Mouse (Mus musculus) liver, postnatal 0 days (tissue): ENCODE data around the gene Slc29a1. TPM values are rescaled to one million over a fixed set of nuclear protein-coding genes. Genes with fewer than 3 reads are reported as not detected.

ENCODE experiments used
- ATAC-seq: fragments of 200-750 bp; cut with Nextera tagmentation; 2 replicates; pipeline ENCODE4 v1.8.0; 2017; ENCODE audit warnings: mild to moderate bottlenecking, moderate library complexity
- DNase-seq: peaks from one replicate; pipeline ENCODE4 v3.0.0-alpha.2; 2016
- H3K27ac ChIP-seq: fragments of 300-500 bp; sonication (generic); 2 replicates; pipeline ENCODE4 v1.5.1; 2014; ENCODE audit warnings: antibody characterized with exemption, moderate library complexity, mild to moderate bottlenecking, low read depth
- H3K27me3 ChIP-seq: fragments of 300-500 bp; sonication (generic); 2 replicates; pipeline ENCODE4 v1.6.1; 2014; ENCODE audit warnings: low read length, control low read depth, mixed read lengths; ENCODE audit not compliant: insufficient read depth
- H3K36me3 ChIP-seq: fragments of 300-500 bp; sonication (generic); replicated peaks from 2 replicates; pipeline ENCODE4 v1.6.1; 2014; ENCODE audit warnings: mild to moderate bottlenecking, control low read depth, low read length, moderate library complexity, mixed read lengths; ENCODE audit not compliant: insufficient read depth
- H3K4me1 ChIP-seq: fragments of 300-500 bp; sonication (generic); 2 replicates; pipeline ENCODE4 v1.6.1; 2014; ENCODE audit warnings: antibody characterized with exemption, mild to moderate bottlenecking, control low read depth; ENCODE audit not compliant: insufficient read depth
- H3K4me2 ChIP-seq: fragments of 300-500 bp; sonication (generic); 2 replicates; pipeline ENCODE4 v1.6.1; 2014; ENCODE audit warnings: low read depth, mild to moderate bottlenecking, low read length, moderate library complexity, mixed read lengths
- H3K4me3 ChIP-seq: fragments of 300-500 bp; sonication (generic); 2 replicates; pipeline ENCODE4 v1.5.1; 2014; ENCODE audit warnings: low read depth, low read length
- H3K9ac ChIP-seq: fragments of 300-500 bp; sonication (generic); replicated peaks from 2 replicates; pipeline ENCODE4 v1.6.1; 2014; ENCODE audit warnings: mild to moderate bottlenecking, moderate library complexity
- H3K9me3 ChIP-seq: fragments of 300-500 bp; sonication (generic); 2 replicates; pipeline ENCODE4 v1.6.1; 2016; ENCODE audit warnings: mild to moderate bottlenecking, control low read depth, low read length, mixed read lengths
- CTCF ChIP-seq: sonication (generic); IDR thresholded peaks from 2 replicates; pipeline ENCODE4 v1.5.1; 2016; ENCODE audit warnings: antibody characterized with exemption, low read depth
- EP300 ChIP-seq: IDR thresholded peaks from 2 replicates; pipeline ENCODE4 v1.6.1; 2016; ENCODE audit warnings: antibody characterized with exemption, low read depth, mild to moderate bottlenecking
- WGBS: fragments of 180-500 bp; shearing (Covaris S2); extraction: QIAGEN DNeasy Blood & Tissue Kit; methylation state at CpG from one replicate; pipeline ENCODE4 v1.1.7; 2014; ENCODE audit not compliant: insufficient replicate concordance; 5-methylcytosine and 5-hydroxymethylcytosine counted together
- polyA plus RNA-seq: library from polyadenylated mRNA; unstranded; fragments of >200 nt; fragmentation: Nextera tagmentation; extraction: Ambion mirVana; gene quantifications from 2 replicates; pipeline ENCODE4 v1.2.1, GENCODE M21; 2015

Slc29a1 gene
- polyA plus RNA-seq, 1 experiment from 2014 or later = 91.6 TPM

DNA sequence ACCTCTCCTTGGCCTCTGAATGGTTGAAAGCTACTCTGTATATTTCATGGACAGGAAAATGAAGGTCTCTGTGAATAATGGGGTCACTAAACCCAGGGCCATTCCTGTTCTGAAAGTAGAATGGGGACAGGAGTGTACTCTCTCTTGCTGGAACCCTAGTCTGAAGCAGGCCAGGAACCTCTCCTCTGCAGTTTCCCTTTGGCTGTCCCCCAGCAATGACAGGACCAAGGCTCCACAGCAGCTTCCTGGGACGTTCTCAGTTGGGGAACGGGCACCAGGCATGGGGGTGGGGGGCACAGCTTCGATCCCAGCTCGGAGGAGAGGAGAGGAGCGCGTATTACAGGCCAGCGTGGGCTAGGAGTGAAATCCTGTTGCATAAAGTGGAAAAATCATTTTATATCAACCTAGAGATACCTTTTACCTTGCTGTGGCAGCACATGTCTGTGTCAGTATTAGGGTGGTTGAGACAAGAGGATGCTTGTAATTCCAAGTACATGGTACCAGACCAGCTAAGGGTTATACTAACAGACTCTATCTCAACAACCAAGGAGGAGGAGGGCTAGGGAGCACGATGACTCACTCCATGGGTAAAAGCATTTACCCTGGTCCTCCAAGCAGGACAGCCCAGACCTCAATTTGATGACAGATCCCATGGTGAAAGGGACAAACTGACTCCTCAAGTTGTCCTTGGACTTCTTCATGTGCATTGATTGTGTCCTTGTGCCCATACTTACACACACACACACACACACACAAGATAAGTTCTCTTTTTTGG lies 24.1 kb downstream of the Slc29a1 start:
- DNase-seq (no peak), ATAC-seq (no peak)
- Histone ChIP-seq H3K4me1 (peaks cover 18% of the 10 kb centered on the region), H3K9me3 (no peaks in the 10 kb centered on the region), H3K4me3 (no peak overlapping the region), H3K27me3 (no peaks in the 10 kb centered on the region), H3K4me2 (peak overlapping the region; percentile 98; the same call in 1 of the 2 replicates), H3K9ac (no peak overlapping the region; the same call in 1 of the 2 replicates), H3K27ac (peak overlapping the region; percentile 96), H3K36me3 (peaks cover 15% of the 10 kb centered on the region)
- TF ChIP-seq EP300 (no peak), CTCF (no peak)
- WGBS = 95% methylated on average over 8 of the region's 8 CpGs

DNA sequence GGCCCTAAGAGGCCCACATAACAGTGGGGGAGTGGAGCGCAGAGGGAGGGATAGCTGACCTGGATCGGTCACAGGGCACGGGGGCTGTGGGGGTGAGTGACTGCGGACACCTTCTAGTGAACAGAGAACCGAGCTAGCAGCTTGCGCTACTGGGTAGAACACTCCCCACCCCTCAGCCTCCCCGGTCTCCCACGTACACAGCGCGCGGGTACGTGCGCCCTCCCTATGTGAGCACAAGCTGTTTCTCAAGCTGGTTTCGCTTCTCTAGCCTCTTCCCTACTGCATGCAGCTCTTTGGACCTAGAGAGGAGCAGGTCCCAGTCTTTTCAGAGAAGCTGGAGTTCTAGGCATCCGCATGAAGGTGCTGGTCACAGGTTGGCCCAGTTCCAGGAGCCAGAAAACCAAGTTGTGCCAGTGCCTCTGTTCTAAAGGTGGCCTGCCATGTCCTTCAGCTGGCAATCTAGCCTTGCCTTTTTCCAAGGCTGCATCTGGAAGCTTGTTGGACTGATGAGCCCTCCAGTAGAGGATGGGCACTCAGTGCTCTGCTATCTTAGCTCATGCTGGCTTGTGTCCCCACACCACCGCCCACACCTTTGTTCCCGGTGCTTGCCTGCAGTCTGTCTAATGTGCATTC lies 25.2 kb downstream of the Slc29a1 start:
- peak overlapping the region; percentile 98 for H3K9ac ChIP-seq
- no peak for TF ChIP-seq EP300
- no peak for TF ChIP-seq CTCF
- H3K4me1 ChIP-seq = peaks cover 20% of the 10 kb centered on the region
- WGBS = 3% methylated on average over 17 of the region's 17 CpGs
- DNase-seq (peak; percentile 68), ATAC-seq (peak; percentile 32)
- H3K9me3 ChIP-seq = no peaks in the 10 kb centered on the region
- no peaks in the 10 kb centered on the region for H3K27me3 ChIP-seq
- peaks cover 25% of the 10 kb centered on the region for H3K36me3 ChIP-seq
- H3K27ac ChIP-seq = peak overlapping the region; percentile 96
- H3K4me2 ChIP-seq = peak overlapping the region; percentile 98
- H3K4me3 ChIP-seq = peak overlapping the region; percentile 100

DNA sequence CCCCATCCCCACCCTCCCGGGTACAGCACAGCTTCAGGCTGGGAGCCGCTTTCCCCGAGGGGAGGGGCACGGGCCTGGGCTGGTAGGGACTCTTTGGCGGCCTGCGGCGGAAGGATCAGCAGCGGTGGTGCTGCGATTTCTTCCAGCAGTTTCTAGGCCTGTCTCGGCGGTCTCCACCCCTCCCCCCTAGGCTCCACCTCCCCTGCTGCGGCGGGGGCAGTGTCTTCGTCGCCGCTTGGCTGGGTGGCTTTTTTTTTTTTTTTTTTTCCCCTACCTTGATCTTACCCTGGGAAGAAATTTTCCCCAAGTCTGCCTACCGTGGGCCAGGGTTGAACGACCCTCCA lies 25.7 kb downstream of the Slc29a1 start:
- H3K9ac ChIP-seq = peak overlapping the region; percentile 98
- under 1% methylated on average over 15 of the region's 18 CpGs for WGBS
- peak overlapping the region; percentile 100 for H3K4me3 ChIP-seq
- H3K4me1 ChIP-seq = peaks cover 20% of the 10 kb centered on the region
- DNase-seq (peak; percentile 94), ATAC-seq (peak; percentile 72)
- peak overlapping the region; percentile 96 for H3K27ac ChIP-seq
- H3K27me3 ChIP-seq = no peaks in the 10 kb centered on the region
- peak overlapping the region; percentile 98 for H3K4me2 ChIP-seq
- no peaks in the 10 kb centered on the region for H3K9me3 ChIP-seq
- TF ChIP-seq CTCF (no peak), EP300 (peak; percentile 48)
- H3K36me3 ChIP-seq = peaks cover 30% of the 10 kb centered on the region

- DNase-seq = peak; percentile 98
- peak; percentile 17 for TF ChIP-seq EP300
- no peak for TF ChIP-seq CTCF
- WGBS = under 1% methylated on average over 40 of the region's 41 CpGs
- peak within 1 kb of the TSS; percentile 100 for H3K4me3 ChIP-seq
- peak within 1 kb of the TSS; percentile 98 for H3K9ac ChIP-seq
- peaks cover 20% of the 10 kb centered on the region for H3K4me1 ChIP-seq
- no peaks in the 10 kb centered on the region for H3K9me3 ChIP-seq
- H3K27ac ChIP-seq = peak within 1 kb of the TSS; percentile 96
- peak; percentile 84 for ATAC-seq
- peaks cover 36% of the 10 kb centered on the region for H3K36me3 ChIP-seq
- H3K27me3 ChIP-seq = no peaks in the 10 kb centered on the region
- H3K4me2 ChIP-seq = peak within 1 kb of the TSS; percentile 98
Measured at GRCm38 (mm10) chr17:45573087-45573779, 26.2 kb downstream of the Slc29a1 start, which contains the start of gene Hsp90ab1. Gene Hsp90ab1 (minus strand): TSS chr17:45573271.

GRCm38 (mm10) chr17:45572103-45573086 lies 27.0 kb downstream of the Slc29a1 start:
- H3K36me3 ChIP-seq = peaks cover 42% of the 10 kb centered on the region
- peaks cover 20% of the 10 kb centered on the region for H3K4me1 ChIP-seq

More at GRCm38 (mm10) chr17:45572103-45573086, 27.0 kb downstream of the Slc29a1 start:
- WGBS = under 1% methylated on average over 48 of the region's 57 CpGs
- H3K9ac ChIP-seq = peak overlapping the region; percentile 98
- DNase-seq = peak; percentile 82
- H3K27ac ChIP-seq = peak overlapping the region; percentile 96
- H3K9me3 ChIP-seq = no peaks in the 10 kb centered on the region
- H3K4me3 ChIP-seq = peak overlapping the region; percentile 100
- peak; percentile 58 for ATAC-seq
- TF ChIP-seq CTCF (peak; percentile 11; the same call in 1 of the 2 replicates), EP300 (no peak)
- H3K27me3 ChIP-seq = no peaks in the 10 kb centered on the region
- H3K4me2 ChIP-seq = peak overlapping the region; percentile 98
